Mouse (Mus musculus): ENCODE results near the gene Tnfrsf1b.

GRCm38 (mm10) chr4:145210564-145210963 lies 36.1 kb downstream of the Tnfrsf1b start:
- TF ChIP-seq CTCF (IDR thresholded peaks at IDR 0.05; ENCODE audit: low read depth, low read length) = no peak
- TF ChIP-seq POLR2A (IDR thresholded peaks at IDR 0.05; ENCODE audit: borderline replicate concordance, low read depth, low read length) = no peak

Data from bone marrow macrophage, adult 2 months (primary cell).